Mouse (Mus musculus) ZHBTc4 (cell line): ENCODE data around the gene Slc4a4.
"Not testable (repeated sequence)": the region's sequence is repeated elsewhere in the genome, so short reads cannot be mapped to it uniquely, and the experiment has no call there.

Experiments used
- DNase-seq: peaks from one replicate; pipeline ENCODE4 v3.0.0-alpha.2; 2011; ENCODE audit warnings: low read depth, low spot score

Gene Slc4a4

GRCm38 (mm10) chr5:89071957-89072356, 185.3 kb downstream of the Slc4a4 start:
- no peak for DNase-seq

- DNase-seq: no peak
These were observed 191.1 kb downstream of the Slc4a4 start for GRCm38 (mm10) chr5:89077711-89078110.

- no peak for DNase-seq
These were observed 196.9 kb downstream of the Slc4a4 start for GRCm38 (mm10) chr5:89083476-89083875.

- DNase-seq: no peak
These were observed 201.3 kb downstream of the Slc4a4 start for GRCm38 (mm10) chr5:89087916-89088315.

- DNase-seq: no peak
These were observed 201.8 kb downstream of the Slc4a4 start for GRCm38 (mm10) chr5:89088462-89088861.

GRCm38 (mm10) chr5:89090131-89090530, 203.5 kb downstream of the Slc4a4 start:
- no peak for DNase-seq

GRCm38 (mm10) chr5:89096371-89096770, 209.8 kb downstream of the Slc4a4 start:
- DNase-seq: no peak

- DNase-seq: no peak
These were observed 210.7 kb downstream of the Slc4a4 start for GRCm38 (mm10) chr5:89097291-89097690.

GRCm38 (mm10) chr5:89098121-89098520, 211.5 kb downstream of the Slc4a4 start:
- no peak for DNase-seq

GRCm38 (mm10) chr5:89099886-89100285, 213.3 kb downstream of the Slc4a4 start:
- no peak for DNase-seq

- DNase-seq: no peak
These were observed 215.9 kb downstream of the Slc4a4 start for GRCm38 (mm10) chr5:89102560-89102959.

GRCm38 (mm10) chr5:89105346-89105745, 218.7 kb downstream of the Slc4a4 start:
- DNase-seq: peak; percentile 2

GRCm38 (mm10) chr5:89106217-89106616, 219.6 kb downstream of the Slc4a4 start:
- DNase-seq: peak; percentile 5

- no peak for DNase-seq
These were observed 222.2 kb downstream of the Slc4a4 start for GRCm38 (mm10) chr5:89108809-89109208.

GRCm38 (mm10) chr5:89109832-89110231, 223.2 kb downstream of the Slc4a4 start:
- no peak for DNase-seq

GRCm38 (mm10) chr5:89111987-89112386, 225.4 kb downstream of the Slc4a4 start:
- DNase-seq: not testable (repeated sequence)

GRCm38 (mm10) chr5:89120881-89121280, 234.3 kb downstream of the Slc4a4 start:
- no peak for DNase-seq

- no peak for DNase-seq
These were observed 236.8 kb downstream of the Slc4a4 start for GRCm38 (mm10) chr5:89123270-89123903.

- no peak for DNase-seq
These were observed 241.6 kb downstream of the Slc4a4 start for GRCm38 (mm10) chr5:89128210-89128609.

- no peak for DNase-seq
These were observed 249.2 kb downstream of the Slc4a4 start for GRCm38 (mm10) chr5:89135776-89136175.

GRCm38 (mm10) chr5:89140070-89140469, 253.5 kb downstream of the Slc4a4 start:
- no peak for DNase-seq

GRCm38 (mm10) chr5:89141761-89142160, 255.1 kb downstream of the Slc4a4 start:
- no peak for DNase-seq

- no peak for DNase-seq
These were observed 259.7 kb downstream of the Slc4a4 start for GRCm38 (mm10) chr5:89146276-89146675.

- DNase-seq: no peak
These were observed 260.7 kb downstream of the Slc4a4 start for GRCm38 (mm10) chr5:89147282-89147790.
